Mouse (Mus musculus) midbrain, embryonic 15.5 days (tissue): ENCODE measurements around the gene Akr1b10. TPM values are rescaled to one million over a fixed set of nuclear protein-coding genes. Genes with fewer than 3 reads are reported as not detected.
A peak's percentile ranks its signal among the peaks of the same experiment; 100 is the strongest.
"Not testable (repeated sequence)": the region's sequence is repeated elsewhere in the genome, so short reads cannot be mapped to it uniquely, and the experiment has no call there.

Experiments
- ATAC-seq: fragments of 200-750 bp; cut with Nextera tagmentation; replicated peaks from 2 replicates; pipeline ENCODE4 v1.8.0; 2017; ENCODE audit warnings: moderate TSS enrichment
- H3K27ac ChIP-seq: fragments of 300-500 bp; sonication (generic); 2 replicates; pipeline ENCODE4 v1.5.1; 2015; ENCODE audit warnings: mild to moderate bottlenecking, inconsistent platforms
- H3K27me3 ChIP-seq: fragments of 300-500 bp; sonication (generic); replicated peaks from 2 replicates; pipeline ENCODE4 v1.6.1; 2015; ENCODE audit warnings: inconsistent platforms
- H3K36me3 ChIP-seq: fragments of 300-500 bp; sonication (generic); replicated peaks from 2 replicates; pipeline ENCODE4 v1.6.1; 2015; ENCODE audit warnings: inconsistent platforms
- H3K4me1 ChIP-seq: fragments of 300-500 bp; sonication (generic); 2 replicates; pipeline ENCODE4 v1.6.1; 2015; ENCODE audit warnings: inconsistent platforms
- H3K4me2 ChIP-seq: fragments of 300-500 bp; sonication (generic); 2 replicates; pipeline ENCODE4 v1.6.1; 2015; ENCODE audit warnings: inconsistent platforms, mild to moderate bottlenecking, moderate library complexity
- H3K4me3 ChIP-seq: fragments of 300-500 bp; sonication (generic); 2 replicates; pipeline ENCODE4 v1.5.1; 2015; ENCODE audit warnings: mild to moderate bottlenecking, inconsistent platforms
- H3K9ac ChIP-seq: fragments of 300-500 bp; sonication (generic); 2 replicates; pipeline ENCODE4 v1.6.1; 2015; ENCODE audit warnings: mild to moderate bottlenecking, inconsistent platforms
- H3K9me3 ChIP-seq: fragments of 300-500 bp; sonication (generic); 2 replicates; pipeline ENCODE4 v1.6.1; 2016; ENCODE audit warnings: inconsistent platforms
- WGBS: fragments of 180-500 bp; shearing (Covaris S2); methylation state at CpG from one replicate; pipeline ENCODE4 v1.1.7; 2015; ENCODE audit warnings: mixed read lengths; 5-methylcytosine and 5-hydroxymethylcytosine counted together
- polyA plus RNA-seq: library from polyadenylated mRNA; unstranded; fragments of >200 nt; fragmentation: Nextera tagmentation; extraction: Ambion mirVana; gene quantifications from 2 replicates; pipeline ENCODE4 v1.2.1, GENCODE M21; 2015

Akr1b10 gene
- polyA plus RNA-seq: 9.4 and 10.0 TPM in 2 replicates

- Histone ChIP-seq H3K9me3 (no peaks in the 10 kb centered on the region), H3K9ac (peak within 1 kb of the TSS; percentile 22), H3K4me1 (peaks cover 13% of the 10 kb centered on the region), H3K4me3 (peak within 1 kb of the TSS; percentile 38), H3K4me2 (peak within 1 kb of the TSS; percentile 64), H3K27ac (0 out of 2 replicates have a peak within 1 kb of the TSS, but pooled peaks have one; percentile 7), H3K36me3 (no peaks in the 10 kb centered on the region), H3K27me3 (no peaks in the 10 kb centered on the region)
- peak; percentile 63 for ATAC-seq
- WGBS: under 1% methylated on average over 17 of the region's 17 CpGs
Observed at GRCm38 (mm10) chr6:34384110-34384661, at the start of gene Akr1b10. Akr1b10 (plus strand) TSS chr6:34384218.

- Histone ChIP-seq H3K9ac (no peak overlapping the region), H3K4me3 (no peak overlapping the region), H3K9me3 (no peaks in the 10 kb centered on the region), H3K4me1 (no peaks in the 10 kb centered on the region), H3K27me3 (no peaks in the 10 kb centered on the region), H3K36me3 (no peaks in the 10 kb centered on the region), H3K4me2 (no peak overlapping the region), H3K27ac (no peak overlapping the region)
- ATAC-seq: no peak
- WGBS: 91% methylated on average over 5 of the region's 5 CpGs
Observed at GRCm38 (mm10) chr6:34334673-34335072, 49.3 kb upstream of the Akr1b10 start.

- H3K27ac ChIP-seq: no peak overlapping the region
- no peaks in the 10 kb centered on the region for H3K27me3 ChIP-seq
- no peak for ATAC-seq
- H3K36me3 ChIP-seq: no peaks in the 10 kb centered on the region
- H3K4me3 ChIP-seq: no peak overlapping the region
- 80% methylated on average over 2 of the region's 2 CpGs for WGBS
- H3K9me3 ChIP-seq: no peaks in the 10 kb centered on the region
- H3K4me1 ChIP-seq: no peaks in the 10 kb centered on the region
- no peak overlapping the region for H3K4me2 ChIP-seq
- H3K9ac ChIP-seq: no peak overlapping the region
Observed at GRCm38 (mm10) chr6:34337799-34338198, 46.2 kb upstream of the Akr1b10 start.

- no peaks in the 10 kb centered on the region for H3K36me3 ChIP-seq
- ATAC-seq: no peak
- 89% methylated on average over 4 of the region's 4 CpGs for WGBS
Observed at GRCm38 (mm10) chr6:34341991-34342390, 42.0 kb upstream of the Akr1b10 start.

GRCm38 (mm10) chr6:34342476-34342875 is 41.5 kb upstream of the Akr1b10 start:
- Histone ChIP-seq H3K9ac (no peak overlapping the region), H3K27me3 (no peaks in the 10 kb centered on the region), H3K9me3 (no peaks in the 10 kb centered on the region), H3K36me3 (no peaks in the 10 kb centered on the region), H3K4me1 (no peaks in the 10 kb centered on the region), H3K4me2 (no peak overlapping the region), H3K4me3 (no peak overlapping the region), H3K27ac (no peak overlapping the region)
- ATAC-seq: no peak
- 93% methylated on average over 2 of the region's 2 CpGs for WGBS

More at GRCm38 (mm10) chr6:34341991-34342390, 42.0 kb upstream of the Akr1b10 start:
- H3K9me3 ChIP-seq: no peaks in the 10 kb centered on the region
- no peak overlapping the region for H3K27ac ChIP-seq
- no peak overlapping the region for H3K4me2 ChIP-seq
- H3K4me3 ChIP-seq: no peak overlapping the region
- H3K27me3 ChIP-seq: no peaks in the 10 kb centered on the region
- H3K4me1 ChIP-seq: no peaks in the 10 kb centered on the region
- H3K9ac ChIP-seq: no peak overlapping the region

- H3K9me3 ChIP-seq: no peaks in the 10 kb centered on the region
- 80% methylated on average over 6 of the region's 6 CpGs for WGBS
- ATAC-seq: no peak
Observed at GRCm38 (mm10) chr6:34343426-34343825, 40.6 kb upstream of the Akr1b10 start.

GRCm38 (mm10) chr6:34344135-34344850 is 39.7 kb upstream of the Akr1b10 start:
- Histone ChIP-seq H3K36me3 (no peaks in the 10 kb centered on the region), H3K4me1 (no peaks in the 10 kb centered on the region), H3K27ac (no peak overlapping the region), H3K9ac (no peak overlapping the region), H3K4me2 (no peak overlapping the region), H3K27me3 (no peaks in the 10 kb centered on the region), H3K4me3 (no peak overlapping the region), H3K9me3 (no peaks in the 10 kb centered on the region)
- no peak for ATAC-seq
- 32% methylated on average over 10 of the region's 10 CpGs for WGBS

More at GRCm38 (mm10) chr6:34343426-34343825, 40.6 kb upstream of the Akr1b10 start:
- Histone ChIP-seq H3K9ac (no peak overlapping the region), H3K4me2 (no peak overlapping the region), H3K4me3 (no peak overlapping the region), H3K27ac (no peak overlapping the region), H3K4me1 (no peaks in the 10 kb centered on the region), H3K27me3 (no peaks in the 10 kb centered on the region), H3K36me3 (no peaks in the 10 kb centered on the region)

GRCm38 (mm10) chr6:34344935-34345334 is 39.1 kb upstream of the Akr1b10 start:
- no peaks in the 10 kb centered on the region for H3K36me3 ChIP-seq
- H3K27me3 ChIP-seq: no peaks in the 10 kb centered on the region
- WGBS: 17% methylated on average over 9 of the region's 9 CpGs
- no peak for ATAC-seq
- no peaks in the 10 kb centered on the region for H3K4me1 ChIP-seq
- no peaks in the 10 kb centered on the region for H3K9me3 ChIP-seq
- no peak overlapping the region for H3K4me3 ChIP-seq
- H3K9ac ChIP-seq: no peak overlapping the region
- no peak overlapping the region for H3K4me2 ChIP-seq
- no peak overlapping the region for H3K27ac ChIP-seq

- H3K4me1 ChIP-seq: no peaks in the 10 kb centered on the region
- H3K9ac ChIP-seq: no peak overlapping the region
- no peak overlapping the region for H3K27ac ChIP-seq
- H3K27me3 ChIP-seq: no peaks in the 10 kb centered on the region
- no peaks in the 10 kb centered on the region for H3K36me3 ChIP-seq
- H3K4me2 ChIP-seq: peak overlapping the region; percentile 2; the same call in 1 of the 2 replicates
- no peaks in the 10 kb centered on the region for H3K9me3 ChIP-seq
- WGBS: 44% methylated on average over 14 of the region's 14 CpGs
- ATAC-seq: peak; percentile 56; the same call in 1 of the 2 replicates
- H3K4me3 ChIP-seq: no peak overlapping the region
Observed at GRCm38 (mm10) chr6:34346096-34346898, 37.7 kb upstream of the Akr1b10 start.

- H3K4me2 ChIP-seq: no peak overlapping the region
- WGBS: 83% methylated on average over 12 of the region's 12 CpGs
- H3K4me1 ChIP-seq: peaks cover 7% of the 10 kb centered on the region; the same call in 1 of the 2 replicates
- H3K36me3 ChIP-seq: no peaks in the 10 kb centered on the region
- ATAC-seq: no peak
- H3K27ac ChIP-seq: no peak overlapping the region
- H3K9me3 ChIP-seq: no peaks in the 10 kb centered on the region
- no peak overlapping the region for H3K9ac ChIP-seq
- H3K27me3 ChIP-seq: no peaks in the 10 kb centered on the region
- H3K4me3 ChIP-seq: no peak overlapping the region
Observed at GRCm38 (mm10) chr6:34350037-34350699, 33.9 kb upstream of the Akr1b10 start.

GRCm38 (mm10) chr6:34351481-34351880 is 32.5 kb upstream of the Akr1b10 start:
- H3K9ac ChIP-seq, ATAC-seq, H3K4me2 ChIP-seq, H3K9me3 ChIP-seq, H3K27ac ChIP-seq, H3K27me3 ChIP-seq, H3K4me1 ChIP-seq, H3K4me3 ChIP-seq, H3K36me3 ChIP-seq: not testable (repeated sequence)
- WGBS: 46% methylated on average over 10 of the region's 10 CpGs

- H3K4me3 ChIP-seq: no peak overlapping the region
- ATAC-seq: no peak
- no peaks in the 10 kb centered on the region for H3K36me3 ChIP-seq
- H3K4me2 ChIP-seq: no peak overlapping the region
- peaks cover 7% of the 10 kb centered on the region; the same call in 1 of the 2 replicates for H3K4me1 ChIP-seq
- H3K9me3 ChIP-seq: no peaks in the 10 kb centered on the region
- no peaks in the 10 kb centered on the region for H3K27me3 ChIP-seq
- no peak overlapping the region for H3K9ac ChIP-seq
- 95% methylated on average over 3 of the region's 3 CpGs for WGBS
- no peak overlapping the region for H3K27ac ChIP-seq
Observed at GRCm38 (mm10) chr6:34352401-34352800, 31.6 kb upstream of the Akr1b10 start.
